Mouse (Mus musculus): ENCODE results near the gene Alkbh6. TPM values are rescaled to one million over a fixed set of nuclear protein-coding genes. Genes with fewer than 3 reads are reported as not detected.

Gene Alkbh6
- 10 to 100 TPM; 65.7 to 71.4 TPM for total RNA-seq (2021)
- long read RNA-seq, experiment 1, transcript Alkbh6-201 (7 exons, 982 nt) = major isoform, 27 of 64 reads
- long read RNA-seq, experiment 1, transcript Alkbh6-202 (6 exons, 1,112 nt) = minor isoform, 20 of 64 reads
- long read RNA-seq, experiment 1, partial matches to known transcripts = 7 of 64 reads
- long read RNA-seq, experiment 1, other reads (novel, unspliced or antisense) = 9 of 64 reads
- long read RNA-seq, experiment 2, transcript Alkbh6-202 (6 exons, 1,112 nt) = major isoform, 19 of 57 reads
- long read RNA-seq, experiment 2, transcript Alkbh6-201 (7 exons, 982 nt) = minor isoform, 15 of 57 reads
- long read RNA-seq, experiment 2, partial matches to known transcripts = 1 of 57 reads
- long read RNA-seq, experiment 2, other reads (novel, unspliced or antisense) = 22 of 57 reads

- peak; percentile 90 to 93 for DNase-seq (ENCODE audit: extremely low spot score in 1 of 2, low spot score in 2 of 2)
- intact Hi-C loops (cut with DNase I) = no loop called here
- Histone ChIP-seq H3K4me3 (peak within 1 kb of the TSS; percentile 72), H3K27ac (peak within 1 kb of the TSS; percentile 80)
- TF ChIP-seq CTCF (IDR thresholded peaks at IDR 0.05) = no peak; the same call in none of the 2 replicates
Measured at GRCm38 (mm10) chr7:30308076-30309005, at the start of gene Alkbh6. Gene Alkbh6, plus strand, starts transcription at chr7:30308717.

GRCm38 (mm10) chr7:30265041-30265440, 43.5 kb upstream of the Alkbh6 start:
- DNase-seq (ENCODE audit: extremely low spot score in 1 of 2, low spot score in 2 of 2) = no peak
- Histone ChIP-seq H3K27ac (no peak overlapping the region), H3K4me3 (no peak overlapping the region)
- no peak for TF ChIP-seq CTCF (IDR thresholded peaks at IDR 0.05)
- intact Hi-C loops (cut with DNase I) = no loop called here

GRCm38 (mm10) chr7:30265531-30265930, 43.0 kb upstream of the Alkbh6 start:
- no peak overlapping the region for H3K27ac ChIP-seq
- no peak overlapping the region for H3K4me3 ChIP-seq
- intact Hi-C loops (cut with DNase I) = no loop called here
- no peak for DNase-seq (ENCODE audit: extremely low spot score in 1 of 2, low spot score in 2 of 2)
- no peak for TF ChIP-seq CTCF (IDR thresholded peaks at IDR 0.05)

- intact Hi-C loops (cut with DNase I) = no loop called here
- Histone ChIP-seq H3K27ac (no peak overlapping the region), H3K4me3 (no peak overlapping the region)
- no peak for DNase-seq (ENCODE audit: extremely low spot score in 1 of 2, low spot score in 2 of 2)
- no peak for TF ChIP-seq CTCF (IDR thresholded peaks at IDR 0.05)
Measured at GRCm38 (mm10) chr7:30265935-30266334, 42.6 kb upstream of the Alkbh6 start.

- H3K27ac ChIP-seq = no peak overlapping the region
Measured at GRCm38 (mm10) chr7:30266780-30267179, 41.7 kb upstream of the Alkbh6 start.

GRCm38 (mm10) chr7:30269641-30270040, 38.9 kb upstream of the Alkbh6 start:
- no peak for TF ChIP-seq CTCF (IDR thresholded peaks at IDR 0.05)
- intact Hi-C loops (cut with DNase I) = loop anchor here (5.0 kb wide), 1 partner anchor 32 kb away; the partner anchor contains the start of gene Ovol3

More at GRCm38 (mm10) chr7:30266780-30267179, 41.7 kb upstream of the Alkbh6 start:
- TF ChIP-seq CTCF (IDR thresholded peaks at IDR 0.05) = no peak
- no peak for DNase-seq (ENCODE audit: extremely low spot score in 1 of 2, low spot score in 2 of 2)
- no peak overlapping the region for H3K4me3 ChIP-seq
- intact Hi-C loops (cut with DNase I) = no loop called here

GRCm38 (mm10) chr7:30274383-30274782, 34.1 kb upstream of the Alkbh6 start:
- DNase-seq (ENCODE audit: extremely low spot score in 1 of 2, low spot score in 2 of 2) = no peak
- no peak for TF ChIP-seq CTCF (IDR thresholded peaks at IDR 0.05)
- Histone ChIP-seq H3K4me3 (no peak overlapping the region), H3K27ac (no peak overlapping the region)
- intact Hi-C loops (cut with DNase I) = loop anchor here (5.0 kb wide), 1 partner anchor 37 kb away; the partner anchor contains the start of gene Ovol3

More at GRCm38 (mm10) chr7:30269641-30270040, 38.9 kb upstream of the Alkbh6 start:
- Histone ChIP-seq H3K27ac (no peak overlapping the region), H3K4me3 (no peak overlapping the region)
- no peak for DNase-seq (ENCODE audit: extremely low spot score in 1 of 2, low spot score in 2 of 2)

GRCm38 (mm10) chr7:30278911-30279310, 29.6 kb upstream of the Alkbh6 start:
- no peak for TF ChIP-seq CTCF (IDR thresholded peaks at IDR 0.05)
- intact Hi-C loops (cut with DNase I) = no loop called here
- no peak for DNase-seq (ENCODE audit: extremely low spot score in 1 of 2, low spot score in 2 of 2)
- Histone ChIP-seq H3K27ac (no peak overlapping the region), H3K4me3 (no peak overlapping the region)

GRCm38 (mm10) chr7:30279536-30279935, 29.0 kb upstream of the Alkbh6 start:
- no peak overlapping the region for H3K27ac ChIP-seq
- no peak for TF ChIP-seq CTCF (IDR thresholded peaks at IDR 0.05)
- no peak for DNase-seq (ENCODE audit: extremely low spot score in 1 of 2, low spot score in 2 of 2)

GRCm38 (mm10) chr7:30279951-30280669, 28.4 kb upstream of the Alkbh6 start, which contains the start of the genes Thap8 and Wdr62:
Gene Thap8, plus strand, starts transcription at chr7:30280094.
Gene Wdr62, minus strand, starts transcription at chr7:30280419.
- Histone ChIP-seq H3K4me3 (peak within 1 kb of the TSS; percentile 85), H3K27ac (peak within 1 kb of the TSS; percentile 97)
- peak; percentile 89 to 90 for DNase-seq (ENCODE audit: extremely low spot score in 1 of 2, low spot score in 2 of 2)
- intact Hi-C loops (cut with DNase I) = loop anchor here (5.0 kb wide), 1 partner anchor 48 kb away; the partner anchor contains the start of genes Polr2i and Tbcb
- no peak for TF ChIP-seq CTCF (IDR thresholded peaks at IDR 0.05)

More at GRCm38 (mm10) chr7:30279536-30279935, 29.0 kb upstream of the Alkbh6 start:
- peak overlapping the region; percentile 85 for H3K4me3 ChIP-seq
- intact Hi-C loops (cut with DNase I) = no loop called here

- Histone ChIP-seq H3K4me3 (peak overlapping the region; percentile 85), H3K27ac (peak overlapping the region; percentile 97)
- intact Hi-C loops (cut with DNase I) = loop anchor here (5.0 kb wide), 1 partner anchor 48 kb away; the partner anchor contains the start of genes Polr2i and Tbcb
- no peak for TF ChIP-seq CTCF (IDR thresholded peaks at IDR 0.05)
- peak; percentile 80 to 85 for DNase-seq (ENCODE audit: extremely low spot score in 1 of 2, low spot score in 2 of 2)
Measured at GRCm38 (mm10) chr7:30280670-30281138, 27.8 kb upstream of the Alkbh6 start.

All from left cerebral cortex, adult 2 months (tissue).